Mouse (Mus musculus): ENCODE results near the gene Hist1h2bn.
A peak's percentile ranks its signal among the peaks of the same experiment; 100 is the strongest.

Gene Hist1h2bn

GRCm38 (mm10) chr13:21729544-21729943 is 24.4 kb upstream of the Hist1h2bn start:
- no peak for DNase-seq

- no peak for DNase-seq
These were observed 20.5 kb upstream of the Hist1h2bn start for GRCm38 (mm10) chr13:21733466-21733865.

- peak; percentile 92 for DNase-seq
These were observed 19.7 kb upstream of the Hist1h2bn start for GRCm38 (mm10) chr13:21734010-21734905.

- peak; percentile 75 for DNase-seq
These were observed 18.8 kb upstream of the Hist1h2bn start, which contains the start of gene Hist1h4j for GRCm38 (mm10) chr13:21734906-21735767. TSS of gene Hist1h4j (plus strand) at chr13:21735064.

- DNase-seq = no peak
These were observed 8.9 kb upstream of the Hist1h2bn start for GRCm38 (mm10) chr13:21745006-21745405.

GRCm38 (mm10) chr13:21749387-21750158 is 4.3 kb upstream of the Hist1h2bn start:
- no peak for DNase-seq

GRCm38 (mm10) chr13:21750159-21751017 is 3.5 kb upstream of the Hist1h2bn start, which contains the start of gene Hist1h4k:
TSS of gene Hist1h4k (minus strand) at chr13:21750505.
- DNase-seq = peak; percentile 91

GRCm38 (mm10) chr13:21751417-21751816 is 2.5 kb upstream of the Hist1h2bn start:
- DNase-seq = no peak

GRCm38 (mm10) chr13:21751827-21752226 is 2.1 kb upstream of the Hist1h2bn start:
- DNase-seq = no peak

GRCm38 (mm10) chr13:21752356-21752755 is 1.6 kb upstream of the Hist1h2bn start:
- no peak for DNase-seq

GRCm38 (mm10) chr13:21753051-21753523 is 836 bp upstream of the Hist1h2bn start:
- no peak for DNase-seq

- DNase-seq = peak; percentile 32
These were observed 525 bp downstream of the Hist1h2bn start for GRCm38 (mm10) chr13:21754294-21755001.

GRCm38 (mm10) chr13:21755707-21756106 is 1.8 kb downstream of the Hist1h2bn start:
- DNase-seq = no peak

GRCm38 (mm10) chr13:21778814-21779766 is 25.2 kb downstream of the Hist1h2bn start:
- DNase-seq = peak; percentile 88

- peak; percentile 53 for DNase-seq
These were observed 26.1 kb downstream of the Hist1h2bn start, which contains the start of gene Hist1h1b for GRCm38 (mm10) chr13:21779767-21780731. TSS of gene Hist1h1b (minus strand) at chr13:21780625.

- DNase-seq = no peak
These were observed 27.2 kb downstream of the Hist1h2bn start for GRCm38 (mm10) chr13:21781021-21781555.

- DNase-seq = no peak
These were observed 27.7 kb downstream of the Hist1h2bn start for GRCm38 (mm10) chr13:21781639-21782038.
